Mouse (Mus musculus) ES-E14 (cell line): ENCODE results near the gene Rpn1. TPM values are rescaled to one million over a fixed set of nuclear protein-coding genes. Genes with fewer than 3 reads are reported as not detected.

Source experiments
- DNase-seq: peaks from one replicate; pipeline ENCODE4 v3.0.0-alpha.2; 2013; ENCODE audit warnings: low read depth, low spot score
- H3K27ac ChIP-seq: 2 replicates; pipeline ENCODE4 v1.5.1; 2012; ENCODE audit warnings: low read depth, mild to moderate bottlenecking, low read length, moderate library complexity, mixed read lengths; ENCODE audit not compliant: poor library complexity, insufficient read depth, severe bottlenecking
- H3K36me3 ChIP-seq: 2 replicates; pipeline ENCODE4 v1.6.1; 2012; ENCODE audit warnings: mild to moderate bottlenecking, low read length, moderate library complexity, mixed read lengths; ENCODE audit not compliant: control insufficient read depth, poor library complexity, insufficient read depth, severe bottlenecking
- H3K4me1 ChIP-seq, 2 experiments: fragments of 150-350 bp in 1 of 2; sonication (generic) in 1 of 2; 2 replicates each; pipeline ENCODE4 v1.6.1; 2012; ENCODE audit warnings: low read length in 2 of 2, mild to moderate bottlenecking in 1 of 2, mixed read lengths in 1 of 2; ENCODE audit not compliant: control insufficient read depth in 2 of 2, insufficient read depth in 2 of 2, poor library complexity in 1 of 2
- H3K4me3 ChIP-seq, 2 experiments: fragments of 150-350 bp in 1 of 2; sonication (generic) in 1 of 2; 2 replicates each; pipeline ENCODE4 v1.5.1; 2012; ENCODE audit warnings: low read length in 2 of 2, low read depth in 1 of 2, mild to moderate bottlenecking in 1 of 2, mixed read lengths in 1 of 2; ENCODE audit not compliant: insufficient read depth in 1 of 2, poor library complexity in 1 of 2, severe bottlenecking in 1 of 2
- H3K9ac ChIP-seq: 2 replicates; pipeline ENCODE4 v1.6.1; 2012; ENCODE audit warnings: low read depth, mild to moderate bottlenecking, low read length, mixed read lengths; ENCODE audit not compliant: poor library complexity, insufficient read depth, severe bottlenecking
- H3K9me3 ChIP-seq: fragments of 150-350 bp; sonication (generic); 2 replicates; pipeline ENCODE4 v1.6.1; 2012; ENCODE audit warnings: low read depth, mild to moderate bottlenecking, low read length; ENCODE audit not compliant: control insufficient read depth, insufficient read depth
- CHD2 ChIP-seq: IDR thresholded peaks from 2 replicates; pipeline ENCODE4 v1.6.1; 2014; ENCODE audit warnings: mild to moderate bottlenecking, low read depth, low read length, inconsistent platforms
- HCFC1 ChIP-seq: IDR thresholded peaks from 2 replicates; pipeline ENCODE4 v1.6.1; 2012; ENCODE audit warnings: low read length, inconsistent platforms, borderline replicate concordance; ENCODE audit not compliant: insufficient read depth
- MAFK ChIP-seq: IDR thresholded peaks from 2 replicates; pipeline ENCODE4 v1.6.1; 2014; ENCODE audit warnings: mild to moderate bottlenecking, low read depth, low read length, inconsistent platforms; ENCODE audit not compliant: insufficient read depth
- ZC3H11A ChIP-seq: IDR thresholded peaks from 2 replicates; pipeline ENCODE4 v1.6.1; 2012; ENCODE audit warnings: low read depth, mild to moderate bottlenecking, inconsistent platforms, low read length, borderline replicate concordance
- ZNF384 ChIP-seq: IDR thresholded peaks from 2 replicates; pipeline ENCODE4 v1.6.1; 2012; ENCODE audit warnings: low read depth, low read length, inconsistent platforms
- in situ Hi-C, 2 experiments: fragments of 600-800 bp; cut with MboI; formaldehyde crosslinking; loops; one replicate each; pipeline ENCODE4 v1.15.1; 2025; ENCODE audit warnings: low sequenced_read_pairs in 2 of 2, inconsistent platforms in 1 of 2; ENCODE audit not compliant: unreplicated experiment in 2 of 2
- total RNA-seq: library from RNA; depleted of rRNA; stranded (reverse); fragments of 300-350 nt; gene quantifications from 2 replicates; pipeline ENCODE4 v1.2.3, GENCODE M21; 2012

Rpn1 gene
- total RNA-seq, 1 experiment = 376 TPM

- in situ Hi-C loops = no loop called here
- H3K9ac ChIP-seq = no peak overlapping the region
- TF ChIP-seq HCFC1 (no peak), ZNF384 (no peak), CHD2 (no peak), ZC3H11A (no peak), MAFK (no peak)
- no peaks in the 10 kb centered on the region for H3K9me3 ChIP-seq
- H3K27ac ChIP-seq = no peak overlapping the region
- peaks cover 0 to 3% of the 10 kb centered on the region in 2 experiments; a peak in 1 of 4 replicates for H3K4me1 ChIP-seq
- no peak overlapping the region for H3K4me3 ChIP-seq
- no peak for DNase-seq
- no peaks in the 10 kb centered on the region for H3K36me3 ChIP-seq
Observed at GRCm38 (mm10) chr6:88117184-88117575, 32.9 kb downstream of the Rpn1 start.

GRCm38 (mm10) chr6:88119309-88119708, 35.0 kb downstream of the Rpn1 start:
- no peak for TF ChIP-seq HCFC1
- TF ChIP-seq ZNF384 = no peak
- no peak for TF ChIP-seq CHD2
- no peak for TF ChIP-seq ZC3H11A
- TF ChIP-seq MAFK = no peak

GRCm38 (mm10) chr6:88120813-88121212, 36.5 kb downstream of the Rpn1 start:
- in situ Hi-C loops = no loop called here
- TF ChIP-seq HCFC1 = no peak
- no peak for TF ChIP-seq CHD2
- TF ChIP-seq MAFK = no peak
- TF ChIP-seq ZNF384 = no peak
- TF ChIP-seq ZC3H11A = no peak
- no peaks in the 10 kb centered on the region for H3K9me3 ChIP-seq
- DNase-seq = no peak
- no peak overlapping the region for H3K4me3 ChIP-seq
- no peak overlapping the region for H3K27ac ChIP-seq
- no peak overlapping the region for H3K9ac ChIP-seq
- H3K4me1 ChIP-seq = peaks cover 1 to 9% of the 10 kb centered on the region in 2 experiments; a peak in 2 of 4 replicates
- H3K36me3 ChIP-seq = no peaks in the 10 kb centered on the region

More at GRCm38 (mm10) chr6:88119309-88119708, 35.0 kb downstream of the Rpn1 start:
- in situ Hi-C loops = no loop called here
- no peak for DNase-seq
- no peak overlapping the region for H3K4me3 ChIP-seq
- no peak overlapping the region for H3K27ac ChIP-seq
- H3K36me3 ChIP-seq = no peaks in the 10 kb centered on the region
- peaks cover 0 to 5% of the 10 kb centered on the region in 2 experiments; a peak in 2 of 4 replicates for H3K4me1 ChIP-seq
- H3K9ac ChIP-seq = no peak overlapping the region
- no peaks in the 10 kb centered on the region for H3K9me3 ChIP-seq

GRCm38 (mm10) chr6:88121781-88122180, 37.5 kb downstream of the Rpn1 start:
- no peak for DNase-seq
- Histone ChIP-seq H3K27ac (no peak overlapping the region), H3K9me3 (no peaks in the 10 kb centered on the region), H3K4me1 (peaks cover 1 to 9% of the 10 kb centered on the region in 2 experiments; a peak in 2 of 4 replicates), H3K9ac (no peak overlapping the region), H3K36me3 (no peaks in the 10 kb centered on the region), H3K4me3 (no peak overlapping the region)
- TF ChIP-seq ZC3H11A (no peak), CHD2 (no peak), HCFC1 (no peak), ZNF384 (no peak), MAFK (no peak)
- in situ Hi-C loops = no loop called here
